Mouse (Mus musculus) lung, embryonic 16.5 days (tissue): ENCODE measurements at regions not wholly inside any gene's neighbourhood (a gene's known extent, or its start where the extent isn't known, plus 50 kb on each side); places are given as distances from the start of the nearest gene placed in this dataset.

ENCODE experiments used
- ATAC-seq: fragments of 200-750 bp; cut with Nextera tagmentation; 2 replicates; pipeline ENCODE4 v1.8.0; 2017; ENCODE audit warnings: low read depth, mild to moderate bottlenecking, moderate library complexity
- H3K27ac ChIP-seq: fragments of 300-500 bp; sonication (generic); 2 replicates; pipeline ENCODE4 v1.5.1; 2014; ENCODE audit warnings: mild to moderate bottlenecking, control low read depth, low read length
- H3K27me3 ChIP-seq: fragments of 300-500 bp; sonication (generic); 2 replicates; pipeline ENCODE4 v1.6.1; 2014; ENCODE audit warnings: low read depth, low read length, mixed read lengths; ENCODE audit not compliant: control insufficient read depth, insufficient read depth
- H3K36me3 ChIP-seq: fragments of 300-500 bp; sonication (generic); 2 replicates; pipeline ENCODE4 v1.6.1; 2014; ENCODE audit warnings: low read length; ENCODE audit not compliant: control insufficient read depth, insufficient read depth
- H3K4me1 ChIP-seq: fragments of 300-500 bp; sonication (generic); replicated peaks from 2 replicates; pipeline ENCODE4 v1.6.1; 2014; ENCODE audit warnings: low read length, mixed read lengths; ENCODE audit not compliant: control insufficient read depth, insufficient read depth
- H3K4me2 ChIP-seq: fragments of 300-500 bp; sonication (generic); 2 replicates; pipeline ENCODE4 v1.6.1; 2014; ENCODE audit warnings: low read depth, low read length, control low read depth
- H3K4me3 ChIP-seq: fragments of 300-500 bp; sonication (generic); 2 replicates; pipeline ENCODE4 v1.5.1; 2014; ENCODE audit warnings: mild to moderate bottlenecking, low read length, control low read depth
- H3K9ac ChIP-seq: fragments of 300-500 bp; sonication (generic); 2 replicates; pipeline ENCODE4 v1.6.1; 2014; ENCODE audit warnings: low read length, control low read depth
- H3K9me3 ChIP-seq: fragments of 300-500 bp; sonication (generic); 2 replicates; pipeline ENCODE4 v1.6.1; 2016; ENCODE audit warnings: low read length; ENCODE audit not compliant: control insufficient read depth
- WGBS: fragments of 180-500 bp; shearing (Covaris S2); extraction: QIAGEN DNeasy Blood & Tissue Kit; methylation state at CpG from one replicate; pipeline ENCODE4 v1.1.7; 2014; 5-methylcytosine and 5-hydroxymethylcytosine counted together

DNA sequence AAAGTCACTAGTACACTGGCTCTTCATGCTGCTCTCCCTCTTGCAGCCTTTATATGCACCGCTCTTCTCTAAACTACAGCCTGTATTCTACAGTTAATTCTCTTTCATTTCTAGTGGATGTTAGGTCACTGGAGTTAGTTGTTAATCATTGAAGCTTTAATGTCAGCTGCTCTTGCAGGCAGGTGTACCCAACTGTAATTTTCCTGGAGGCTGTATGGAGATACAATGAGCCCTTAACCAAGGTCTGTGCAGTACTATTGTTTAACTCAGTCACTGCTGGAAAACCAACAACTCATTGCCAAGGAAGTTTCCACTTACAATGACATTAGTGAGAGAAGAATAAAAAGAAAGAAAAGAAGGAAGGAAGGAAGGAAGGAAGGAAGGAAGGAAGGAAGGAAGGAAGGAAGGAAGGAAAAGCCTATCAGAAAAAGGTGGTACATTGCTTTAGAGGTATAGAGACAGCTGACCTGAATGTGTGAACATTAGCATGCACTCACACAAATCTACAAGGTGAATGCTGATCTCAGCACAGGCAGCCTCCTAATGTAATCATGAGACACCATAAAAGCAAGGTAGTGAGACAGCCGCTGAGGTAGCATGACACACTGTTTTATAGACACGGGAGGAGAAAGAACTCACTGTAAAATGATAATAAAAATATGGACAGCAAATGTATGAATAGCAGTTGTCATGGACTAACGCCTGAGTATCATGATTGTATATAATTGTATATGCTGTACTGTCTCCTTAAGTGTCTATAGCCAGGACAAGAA, 66.7 kb upstream of the Nck2 start:
- Histone ChIP-seq H3K9me3 (no peaks in the 10 kb centered on the region), H3K27me3 (no peaks in the 10 kb centered on the region), H3K4me3 (no peak overlapping the region), H3K36me3 (no peaks in the 10 kb centered on the region), H3K4me2 (no peak overlapping the region), H3K27ac (no peak overlapping the region), H3K4me1 (no peaks in the 10 kb centered on the region), H3K9ac (no peak overlapping the region)
- no peak for ATAC-seq
- WGBS: 91% methylated on average over 4 of the region's 4 CpGs

GRCm38 (mm10) chr1:43385008-43385407, 59.4 kb upstream of the Nck2 start:
- Histone ChIP-seq H3K27ac (no peak overlapping the region), H3K9me3 (no peaks in the 10 kb centered on the region), H3K9ac (no peak overlapping the region), H3K4me2 (no peak overlapping the region), H3K27me3 (no peaks in the 10 kb centered on the region), H3K4me1 (no peaks in the 10 kb centered on the region), H3K36me3 (no peaks in the 10 kb centered on the region), H3K4me3 (no peak overlapping the region)
- ATAC-seq: no peak

GRCm38 (mm10) chr1:43394035-43394434, 50.3 kb upstream of the Nck2 start:
- no peaks in the 10 kb centered on the region for H3K36me3 ChIP-seq
- H3K4me2 ChIP-seq: no peak overlapping the region
- H3K27me3 ChIP-seq: no peaks in the 10 kb centered on the region
- no peaks in the 10 kb centered on the region for H3K9me3 ChIP-seq
- no peak overlapping the region for H3K4me3 ChIP-seq
- no peak overlapping the region for H3K9ac ChIP-seq
- no peak overlapping the region for H3K27ac ChIP-seq
- no peaks in the 10 kb centered on the region for H3K4me1 ChIP-seq
- WGBS: 90% methylated on average over 2 of the region's 2 CpGs
- ATAC-seq: no peak
